Mouse (Mus musculus) ES-Bruce4 (cell line): ENCODE measurements at regions not wholly inside any gene's neighbourhood (a gene's known extent, or its start where the extent isn't known, plus 50 kb on each side); places are given as distances from the start of the nearest gene placed in this dataset.
"Not testable (repeated sequence)": the region's sequence is repeated elsewhere in the genome, so short reads cannot be mapped to it uniquely, and the experiment has no call there.

Experiments
- H3K27ac ChIP-seq: 2 replicates; pipeline ENCODE4 v1.5.1; 2012; ENCODE audit warnings: low read length, inconsistent platforms; ENCODE audit not compliant: insufficient read depth
- H3K27me3 ChIP-seq: 2 replicates; pipeline ENCODE4 v1.6.1; 2012; ENCODE audit warnings: mild to moderate bottlenecking, low read length, inconsistent platforms; ENCODE audit not compliant: control insufficient read depth, poor library complexity, insufficient read depth, severe bottlenecking
- H3K36me3 ChIP-seq: 2 replicates; pipeline ENCODE4 v1.6.1; 2012; ENCODE audit warnings: inconsistent platforms, mild to moderate bottlenecking, low read length, moderate library complexity; ENCODE audit not compliant: control insufficient read depth, poor library complexity, insufficient read depth, severe bottlenecking
- H3K4me1 ChIP-seq: one replicate; pipeline ENCODE4 v1.8.1; 2011; ENCODE audit warnings: low read length; ENCODE audit not compliant: control insufficient read depth, insufficient read depth
- H3K4me3 ChIP-seq: 2 replicates; pipeline ENCODE4 v1.5.1; 2011; ENCODE audit warnings: low read depth, mild to moderate bottlenecking, low read length
- H3K9ac ChIP-seq: 2 replicates; pipeline ENCODE4 v1.6.1; 2012; ENCODE audit warnings: low read depth, mild to moderate bottlenecking, inconsistent platforms; ENCODE audit not compliant: poor library complexity, severe bottlenecking
- H3K9me3 ChIP-seq: replicated peaks from 2 replicates; pipeline ENCODE4 v1.6.1; 2012; ENCODE audit warnings: mild to moderate bottlenecking, low read length, inconsistent platforms; ENCODE audit not compliant: control insufficient read depth, poor library complexity, insufficient read depth, severe bottlenecking
- CTCF ChIP-seq: IDR thresholded peaks from one replicate; pipeline ENCODE4 v1.8.1; 2011; ENCODE audit warnings: low read depth, low read length
- EP300 ChIP-seq: IDR thresholded peaks from 2 replicates; pipeline ENCODE4 v1.6.1; 2011; ENCODE audit warnings: low read depth, low read length; ENCODE audit not compliant: insufficient read depth
- POLR2A ChIP-seq: IDR thresholded peaks from one replicate; pipeline ENCODE4 v1.8.1; 2011; ENCODE audit warnings: low read length; ENCODE audit not compliant: insufficient read depth

DNA sequence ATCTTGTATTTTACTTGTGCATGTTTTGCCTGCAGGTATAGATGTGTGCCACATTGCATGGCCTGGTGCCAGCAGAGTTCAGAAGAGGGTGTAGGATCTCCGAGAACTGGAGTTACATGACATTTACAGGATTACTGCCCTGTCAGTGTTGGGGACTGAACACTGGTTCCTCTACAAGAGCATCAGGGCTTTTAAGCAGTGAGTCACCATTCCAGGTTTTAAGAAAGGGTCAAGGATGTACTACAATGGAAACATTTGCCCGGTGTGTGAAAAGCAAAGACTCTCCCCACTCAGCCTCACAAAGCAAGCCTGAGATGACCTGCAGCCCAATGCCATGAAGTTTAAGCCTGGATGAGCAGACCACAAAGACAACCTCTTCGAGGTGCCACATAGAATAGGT, 137.0 kb downstream of the Srek1 start:
- Histone ChIP-seq H3K36me3 (no peaks in the 10 kb centered on the region), H3K27ac (no peak overlapping the region), H3K4me3 (no peak overlapping the region), H3K27me3 (no peaks in the 10 kb centered on the region), H3K4me1 (no peaks in the 10 kb centered on the region), H3K9me3 (no peaks in the 10 kb centered on the region), H3K9ac (no peak overlapping the region)
- TF ChIP-seq CTCF (no peak), POLR2A (no peak), EP300 (no peak)

DNA sequence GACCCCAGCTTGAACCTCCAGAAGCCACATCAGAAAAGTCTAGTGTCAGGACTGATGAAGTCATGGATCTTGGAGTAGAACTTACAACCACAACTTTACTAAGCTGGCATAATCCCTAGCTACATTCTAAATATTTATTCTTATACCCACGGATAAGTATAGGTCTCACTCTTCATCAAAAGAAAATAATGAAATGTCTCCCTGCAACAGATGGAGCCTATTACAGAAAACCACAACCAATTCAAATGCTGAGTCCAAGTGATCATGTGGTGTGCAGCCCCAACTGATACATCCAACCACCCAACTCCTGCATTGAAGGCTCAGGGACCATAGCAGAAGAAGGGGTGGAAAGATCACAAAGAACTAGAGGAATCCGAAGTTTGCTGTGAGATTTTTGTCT, 137.8 kb downstream of the Srek1 start:
- Histone ChIP-seq H3K9ac (no peak overlapping the region), H3K27ac (no peak overlapping the region), H3K4me1 (no peaks in the 10 kb centered on the region), H3K36me3 (no peaks in the 10 kb centered on the region), H3K27me3 (no peaks in the 10 kb centered on the region), H3K9me3 (no peaks in the 10 kb centered on the region), H3K4me3 (no peak overlapping the region)
- TF ChIP-seq CTCF (no peak), EP300 (no peak)

DNA sequence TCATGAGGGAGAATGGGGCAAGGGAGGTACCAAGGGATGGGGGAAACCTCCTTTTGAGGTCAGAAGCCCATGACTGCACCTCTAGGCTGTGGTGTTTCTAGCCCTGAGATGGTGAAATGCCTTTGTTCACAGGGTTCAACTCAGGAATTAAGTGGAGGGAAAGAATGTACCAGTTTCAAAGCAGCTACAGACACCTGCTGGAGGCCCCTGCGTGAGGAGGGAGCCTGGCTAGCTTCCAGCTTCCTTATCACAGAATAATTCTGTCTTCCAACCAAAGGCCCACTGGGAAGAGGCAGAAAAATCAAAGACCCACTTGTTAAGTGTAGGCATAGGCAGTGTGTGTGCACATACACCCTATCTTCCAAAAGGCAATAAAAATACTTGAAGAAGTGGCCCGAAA, 150.6 kb downstream of the Srek1 start:
- Histone ChIP-seq H3K9ac (no peak overlapping the region), H3K27ac (no peak overlapping the region), H3K27me3 (0 out of 2 replicates have a peak, but pooled peaks cover 2% of the 10 kb centered on the region), H3K9me3 (no peaks in the 10 kb centered on the region), H3K4me3 (no peak overlapping the region), H3K36me3 (no peaks in the 10 kb centered on the region), H3K4me1 (no peaks in the 10 kb centered on the region)
- TF ChIP-seq CTCF (no peak), EP300 (no peak), POLR2A (no peak)

DNA sequence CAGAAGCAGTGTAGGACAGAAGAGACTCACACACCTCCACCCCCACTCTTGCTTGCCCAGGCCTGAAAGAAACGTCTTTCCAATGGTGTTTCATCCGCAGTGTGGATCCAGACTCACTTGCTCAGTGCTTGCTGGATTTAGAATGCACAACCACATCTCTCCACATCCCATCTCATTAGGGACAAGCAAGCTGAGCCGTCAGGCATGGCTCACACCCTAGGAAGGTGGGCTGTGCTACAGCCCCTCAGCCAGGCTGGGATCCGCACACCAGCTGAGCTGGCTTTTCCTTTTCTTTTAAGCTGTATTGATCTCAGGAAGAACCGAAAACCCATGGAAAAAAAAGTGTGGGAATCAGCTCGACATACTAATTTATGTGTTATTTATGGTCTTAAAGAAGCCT, 151.1 kb downstream of the Srek1 start:
- Histone ChIP-seq H3K27me3 (0 out of 2 replicates have a peak, but pooled peaks cover 2% of the 10 kb centered on the region), H3K27ac (no peak overlapping the region), H3K4me3 (no peak overlapping the region), H3K36me3 (no peaks in the 10 kb centered on the region), H3K4me1 (no peaks in the 10 kb centered on the region), H3K9me3 (no peaks in the 10 kb centered on the region), H3K9ac (no peak overlapping the region)
- TF ChIP-seq CTCF = no peak
- TF ChIP-seq EP300 = no peak
- no peak for TF ChIP-seq POLR2A

DNA sequence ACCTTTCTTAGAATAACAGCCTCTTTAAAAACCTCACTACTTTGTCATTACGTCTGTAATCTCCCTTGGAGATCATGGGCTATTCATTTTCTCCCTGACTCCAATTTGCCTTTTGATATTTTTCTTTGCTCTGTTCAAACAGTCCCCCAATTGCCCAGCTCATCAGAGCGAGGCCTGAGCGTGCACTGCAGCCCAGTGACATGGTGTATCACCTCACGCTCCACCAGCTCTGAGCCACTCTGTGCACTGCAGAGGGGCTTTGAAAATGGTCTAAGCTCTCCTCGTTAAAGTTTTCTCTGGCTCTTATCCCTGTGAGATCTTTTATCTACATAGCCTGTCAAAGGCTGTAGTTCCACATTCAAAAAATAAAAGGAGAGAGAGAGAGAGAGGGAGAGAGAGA, 152.1 kb downstream of the Srek1 start:
- Histone ChIP-seq H3K9ac (no peak overlapping the region), H3K4me1 (no peaks in the 10 kb centered on the region), H3K27me3 (0 out of 2 replicates have a peak, but pooled peaks cover 2% of the 10 kb centered on the region), H3K36me3 (no peaks in the 10 kb centered on the region), H3K9me3 (no peaks in the 10 kb centered on the region), H3K4me3 (no peak overlapping the region), H3K27ac (no peak overlapping the region)
- TF ChIP-seq CTCF (no peak), POLR2A (no peak), EP300 (no peak)

DNA sequence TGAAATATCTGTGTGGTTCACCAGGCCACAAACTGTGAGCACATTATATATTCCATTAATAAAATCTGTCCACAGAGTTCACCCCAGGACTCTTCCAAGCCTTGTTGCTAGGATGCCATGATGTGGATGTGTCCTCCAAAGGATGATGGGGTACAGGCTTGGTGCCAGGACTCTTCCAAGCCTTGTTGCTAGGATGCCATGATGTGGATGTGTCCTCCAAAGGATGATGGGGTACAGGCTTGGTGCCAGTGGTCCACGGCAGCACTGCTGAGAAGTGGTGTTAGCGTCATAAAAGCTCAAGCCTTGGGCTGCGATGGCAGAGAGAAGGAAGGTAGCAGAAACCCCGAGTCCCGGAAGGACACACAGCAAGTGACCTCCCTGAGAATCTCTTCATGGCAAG, 153.4 kb downstream of the Srek1 start:
- not testable (repeated sequence) for H3K4me1 ChIP-seq, H3K4me3 ChIP-seq, H3K36me3 ChIP-seq, H3K27ac ChIP-seq, H3K27me3 ChIP-seq, H3K9ac ChIP-seq, H3K9me3 ChIP-seq

DNA sequence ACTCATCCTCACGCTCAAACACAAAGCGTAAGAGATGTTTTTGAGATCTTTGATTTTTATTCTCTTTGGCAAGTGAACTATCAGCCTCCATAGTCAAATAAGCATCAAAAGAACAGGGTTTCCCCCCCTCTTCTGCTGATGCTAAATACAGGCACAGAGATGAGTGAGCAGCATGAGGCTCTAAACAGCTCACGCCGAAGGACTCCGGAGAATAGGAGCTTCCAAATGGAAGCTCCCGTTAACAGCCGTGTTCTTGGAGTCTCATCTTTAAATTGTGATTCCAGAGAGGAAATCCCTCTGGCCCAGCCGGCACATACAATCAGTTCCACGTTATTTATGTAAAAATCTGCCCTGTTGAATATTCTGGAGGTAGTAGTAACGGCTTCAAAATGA, 161.1 kb downstream of the Srek1 start:
- H3K9ac ChIP-seq = no peak overlapping the region
- no peaks in the 10 kb centered on the region for H3K9me3 ChIP-seq
- no peaks in the 10 kb centered on the region for H3K27me3 ChIP-seq
- no peak overlapping the region for H3K4me3 ChIP-seq
- no peak overlapping the region for H3K27ac ChIP-seq
- H3K4me1 ChIP-seq = no peaks in the 10 kb centered on the region
- H3K36me3 ChIP-seq = no peaks in the 10 kb centered on the region
- TF ChIP-seq POLR2A (no peak), CTCF (no peak), EP300 (no peak)
